Mouse (Mus musculus) adrenal gland, postnatal 25 days (tissue): ENCODE results near the gene Exosc7. TPM values are rescaled to one million over a fixed set of nuclear protein-coding genes. Genes with fewer than 3 reads are reported as not detected.

Experiments used
- DNase-seq: peaks from one replicate; pipeline ENCODE4 v3.0.0; 2021; ENCODE audit warnings: mixed read lengths
- total RNA-seq: library from RNA; stranded (reverse); gene quantifications from 2 replicates; pipeline ENCODE4 v1.2.3, GENCODE M21; 2021

Exosc7 gene
- total RNA-seq, 1 experiment from 2014 or later = 50.9 TPM

GRCm38 (mm10) chr9:123138891-123139474, 26.0 kb downstream of the Exosc7 start:
- peak; percentile 30 for DNase-seq

GRCm38 (mm10) chr9:123139887-123140614, 27.0 kb downstream of the Exosc7 start:
- no peak for DNase-seq

DNA sequence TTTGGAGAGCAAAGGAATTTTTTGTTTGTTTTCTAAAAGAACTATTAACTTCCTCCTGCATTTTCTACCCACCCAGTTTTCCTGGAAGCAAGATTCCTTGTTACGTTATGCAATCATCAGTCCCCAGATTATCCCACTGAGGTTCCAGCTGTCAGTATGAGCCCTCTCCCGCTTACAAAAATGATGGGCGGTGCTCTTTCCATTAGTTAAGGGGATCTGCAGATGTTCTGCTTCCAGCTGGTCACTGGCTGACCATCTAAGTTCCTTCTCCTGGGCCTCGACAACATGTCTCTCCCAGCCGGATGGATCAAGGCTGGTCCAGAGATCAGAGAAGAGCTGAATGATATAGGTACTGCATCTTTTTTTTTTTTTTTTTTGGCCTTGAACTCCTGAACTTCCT, 35.4 kb downstream of the Exosc7 start:
- DNase-seq = no peak

DNA sequence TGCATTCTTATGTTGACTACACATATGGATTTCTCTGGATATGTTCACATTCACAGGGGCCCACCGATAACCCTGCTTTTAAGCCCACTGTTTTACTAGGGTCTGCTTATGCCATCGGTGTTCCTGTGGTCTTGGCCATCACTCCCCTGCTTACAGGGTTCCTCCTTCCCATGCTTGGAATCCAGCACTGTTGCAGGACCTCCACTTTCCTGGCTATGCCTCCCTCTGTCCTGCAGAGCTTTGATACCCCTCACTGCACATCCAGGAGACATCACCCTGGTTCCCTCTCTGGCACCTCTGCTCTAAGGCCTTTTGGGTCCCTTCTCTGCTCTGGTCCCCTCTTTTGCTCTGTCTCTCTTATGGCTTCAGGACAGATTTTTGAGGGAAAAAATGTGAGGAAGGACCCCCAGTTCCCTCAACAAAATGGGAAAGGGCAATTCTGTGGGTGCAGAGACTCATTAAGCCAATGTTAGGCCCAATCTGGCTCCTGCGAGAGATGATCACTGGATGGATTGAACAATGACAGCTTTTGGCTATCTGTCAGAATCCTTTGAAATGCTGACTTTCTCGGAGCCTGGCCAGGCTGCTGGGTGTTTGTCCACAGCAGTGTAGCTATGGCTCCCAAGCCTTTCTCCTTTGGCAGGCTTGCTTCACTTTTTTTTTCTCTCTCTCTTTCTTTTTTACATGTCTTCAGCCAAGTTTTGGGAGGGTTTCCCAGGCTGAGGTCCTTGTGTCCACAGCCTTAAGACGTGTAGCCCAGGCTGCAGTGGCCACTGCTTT, 37.4 kb downstream of the Exosc7 start, which contains the start of gene Clec3b:
Gene Clec3b, plus strand, starts transcription at position 706 of the 780 bp plus-strand sequence.
- DNase-seq = peak; percentile 17

- no peak for DNase-seq
These were observed 38.5 kb downstream of the Exosc7 start for GRCm38 (mm10) chr9:123151561-123151960.

DNA sequence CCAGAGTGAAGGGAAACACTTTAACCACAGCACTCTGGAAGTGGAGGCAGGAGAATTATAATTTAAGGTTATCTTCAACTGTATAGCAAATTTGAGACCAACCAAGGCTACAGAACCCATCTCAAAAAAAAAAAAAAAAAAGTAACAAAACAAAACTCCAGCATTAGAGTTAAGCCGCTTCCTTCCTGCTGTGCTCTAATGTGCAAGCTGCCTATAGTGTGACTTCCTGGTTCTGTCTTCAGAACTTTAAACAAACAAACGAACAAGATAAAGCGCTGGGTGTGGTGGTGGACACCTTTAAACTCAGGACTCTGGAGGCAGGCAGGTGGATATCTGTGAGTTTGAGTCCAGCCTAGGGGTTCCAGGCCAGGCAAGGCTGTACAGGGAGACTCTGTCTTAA, 39.0 kb downstream of the Exosc7 start:
- DNase-seq = no peak

DNA sequence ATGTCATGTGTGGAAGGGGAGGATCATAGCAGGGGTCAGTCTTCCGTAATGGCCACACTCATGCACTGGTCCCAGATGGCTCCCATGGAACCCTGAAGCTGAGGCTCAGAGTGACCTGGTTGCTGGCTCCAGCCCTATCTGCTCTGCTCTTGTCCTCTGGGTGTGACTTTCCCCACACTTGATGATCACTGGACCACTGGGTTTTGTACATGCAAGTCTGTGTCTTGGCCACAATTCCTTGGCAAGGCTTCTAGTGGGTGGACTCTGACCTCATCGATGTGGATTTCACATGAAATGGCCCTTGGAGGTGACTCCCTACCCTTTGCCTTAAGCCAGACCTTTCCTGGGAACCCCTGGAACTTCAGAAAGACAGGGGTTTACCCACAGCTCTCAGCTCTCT, 40.1 kb downstream of the Exosc7 start:
- no peak for DNase-seq

- DNase-seq = peak; percentile 62
These were observed 43.9 kb downstream of the Exosc7 start for GRCm38 (mm10) chr9:123156910-123157361.

GRCm38 (mm10) chr9:123157699-123158098, 44.7 kb downstream of the Exosc7 start:
- DNase-seq = no peak

GRCm38 (mm10) chr9:123158125-123158836, 45.3 kb downstream of the Exosc7 start:
- no peak for DNase-seq

DNA sequence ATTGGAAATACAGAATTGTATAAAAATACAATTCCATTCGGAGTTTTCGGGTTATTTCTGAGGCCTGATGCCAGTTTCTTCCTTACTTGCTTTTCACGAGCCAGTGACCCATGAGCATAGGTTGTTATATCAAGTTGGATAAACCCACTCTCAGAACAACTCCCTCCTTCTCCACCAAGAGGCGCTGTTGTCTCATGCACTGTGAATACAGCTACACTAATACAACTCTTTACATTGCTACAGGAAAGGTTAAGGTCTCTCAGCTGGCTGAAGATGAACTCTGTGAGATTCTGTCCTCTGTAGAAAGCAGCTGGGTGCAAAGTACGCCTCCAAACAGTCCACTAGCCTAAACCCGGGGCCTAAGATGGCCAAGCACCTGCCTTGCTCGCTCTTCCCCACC, 46.3 kb downstream of the Exosc7 start:
- peak; percentile 69 for DNase-seq

DNA sequence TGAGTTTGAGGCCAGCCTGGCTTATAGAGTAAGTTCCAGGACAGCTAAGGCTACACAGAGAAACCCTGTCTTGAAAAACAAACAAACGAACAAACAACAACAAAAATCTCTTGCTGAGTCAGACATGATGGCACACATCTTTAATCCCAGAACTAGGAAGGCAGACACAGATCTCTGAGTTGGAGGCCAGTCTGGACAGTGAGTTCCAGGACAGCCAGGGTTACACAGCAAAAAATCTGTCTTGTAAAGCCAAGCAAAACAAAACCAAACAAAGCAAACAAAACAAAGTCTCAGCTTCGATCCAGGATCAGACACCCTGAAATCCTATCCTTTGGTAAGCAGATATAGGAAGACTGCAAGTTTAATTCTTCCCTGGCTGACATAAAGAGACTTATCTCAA, 48.8 kb downstream of the Exosc7 start:
- DNase-seq = no peak

DNA sequence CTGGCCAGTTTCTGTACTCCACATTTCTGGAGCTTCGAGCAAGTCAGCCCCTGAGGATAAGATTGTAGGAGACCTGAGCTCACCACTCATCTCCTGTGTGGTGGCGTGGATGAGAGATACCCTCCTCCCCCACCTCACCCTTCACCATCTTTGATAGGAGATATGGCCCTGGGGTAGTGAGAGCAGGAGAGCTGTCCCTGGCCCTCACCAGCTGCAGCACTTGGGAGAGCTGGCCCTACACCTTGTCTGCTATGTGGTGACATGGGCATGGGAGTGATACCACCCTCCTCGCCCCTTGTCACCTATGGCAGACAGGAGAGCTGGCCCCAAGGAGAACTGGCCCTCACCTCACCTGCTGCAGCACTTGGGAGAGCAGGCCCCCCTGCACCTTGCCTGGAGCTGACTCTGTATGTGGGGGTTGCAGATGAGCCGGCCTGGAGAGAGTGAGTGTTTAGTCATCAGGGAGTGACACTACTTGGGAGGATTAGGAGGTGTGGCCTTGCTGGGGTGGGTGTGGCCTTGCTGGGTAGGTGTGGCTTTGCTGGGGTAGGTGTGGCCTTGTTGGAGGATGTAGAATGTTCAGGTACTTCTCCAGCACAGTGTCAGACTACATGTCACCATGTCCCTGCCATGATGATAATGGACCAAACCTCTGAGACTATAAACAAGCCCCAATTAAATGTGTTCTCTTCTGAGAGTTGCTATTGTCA, 50.1 kb downstream of the Exosc7 start:
- DNase-seq = no peak

GRCm38 (mm10) chr9:123165781-123166443, 52.9 kb downstream of the Exosc7 start:
- no peak for DNase-seq

GRCm38 (mm10) chr9:123173760-123174159, 60.7 kb downstream of the Exosc7 start:
- no peak for DNase-seq

DNA sequence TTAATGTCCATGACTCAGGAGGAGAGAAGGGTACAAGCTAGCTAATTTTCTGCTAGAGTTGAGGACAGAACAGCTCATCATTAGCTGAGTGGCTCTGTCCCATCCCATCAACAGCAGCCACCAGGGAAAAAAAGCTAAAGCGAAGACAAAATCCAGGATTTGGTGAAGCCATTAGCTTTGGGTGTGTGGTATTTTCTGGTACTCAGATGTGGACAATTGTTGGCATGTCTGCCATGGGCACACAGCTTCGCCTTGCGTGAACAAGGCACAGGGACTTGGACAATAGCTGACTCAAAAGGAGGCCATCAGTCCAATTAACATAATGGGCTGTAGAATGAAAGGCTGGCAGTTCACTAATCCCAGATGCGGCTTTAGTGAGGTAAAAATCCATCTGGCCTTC, 61.3 kb downstream of the Exosc7 start:
- DNase-seq = no peak

- DNase-seq = no peak
These were observed 64.5 kb downstream of the Exosc7 start for GRCm38 (mm10) chr9:123177380-123178048.

DNA sequence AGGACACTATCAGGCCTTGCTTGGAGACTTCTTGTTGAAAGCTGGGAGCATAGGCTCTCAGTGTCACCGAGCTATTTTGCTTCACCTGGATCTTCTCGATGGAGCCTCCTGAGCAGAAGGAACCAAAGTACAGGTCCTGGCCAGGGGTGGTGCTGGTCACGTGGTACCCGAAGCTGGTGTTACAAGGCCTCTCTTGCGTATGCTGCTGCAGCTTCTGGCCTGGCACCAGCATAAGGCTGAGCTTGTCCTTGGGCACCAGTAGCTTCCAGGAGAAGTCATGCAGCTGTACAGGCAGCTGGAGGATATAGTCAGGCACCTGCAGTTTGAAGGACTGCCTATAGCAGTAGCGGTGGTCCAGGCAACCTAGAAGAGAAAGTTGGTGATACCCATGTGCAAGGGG, 67.0 kb downstream of the Exosc7 start:
- no peak for DNase-seq

GRCm38 (mm10) chr9:123183226-123183625, 70.2 kb downstream of the Exosc7 start:
- no peak for DNase-seq

DNA sequence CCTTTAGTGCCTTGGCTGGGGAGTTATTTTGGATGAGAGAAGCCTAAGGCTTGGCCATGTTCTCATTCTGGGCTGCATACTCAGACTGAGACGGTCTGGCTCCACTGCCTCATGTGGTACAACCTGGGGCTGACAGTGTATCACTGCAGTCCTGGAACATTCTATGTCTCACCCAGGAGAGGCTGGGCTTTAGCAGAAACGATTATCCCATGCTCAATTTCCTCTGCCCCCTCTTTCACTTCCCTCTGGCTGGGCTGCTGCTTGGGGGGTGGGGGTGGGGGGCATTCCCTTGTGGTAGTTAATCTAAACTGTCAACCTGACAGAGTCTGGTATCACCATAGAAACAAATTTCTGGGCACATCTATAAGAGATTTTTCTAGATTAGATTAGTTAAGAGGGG, 72.5 kb downstream of the Exosc7 start:
- DNase-seq = no peak
